11 mouse cellular contexts compared by ENCODE assay signal in the genomic region with DNA sequence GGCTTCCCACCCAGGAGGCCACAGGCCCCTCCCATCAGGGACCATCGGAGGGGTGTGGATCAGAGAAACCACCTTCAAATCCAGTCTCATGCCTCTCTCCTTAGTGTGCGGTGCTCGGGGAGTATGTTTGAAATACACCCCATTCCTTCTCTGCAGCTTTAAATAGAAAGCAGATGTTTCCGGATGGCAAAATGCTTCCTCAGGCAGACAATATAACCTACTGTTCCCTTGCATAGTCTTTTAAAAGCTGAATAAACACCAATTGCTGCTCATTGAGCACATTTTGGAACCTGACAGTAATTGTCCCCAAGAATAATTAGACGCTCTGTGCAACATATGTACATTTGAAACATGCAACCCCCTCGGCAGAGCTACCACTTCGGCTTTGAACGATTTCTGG. TPM values are rescaled to one million over a fixed set of nuclear protein-coding genes. Genes with fewer than 3 reads are reported as not detected.
DNase-seq lines count a peak whose midpoint lies in the region; ATAC-seq lines count a peak whose summit lies in the region.
"Had no signal": no experiment of that assay in that cellular context is flagged by ENCODE, and none has a peak within 500 bp of the region (broad histone marks: within the 10 kb centered on the region; RNA-seq: fewer than 3 reads in every experiment).

No protein-coding gene starts in this region.

- H3K4me2 ChIP-seq in heart, embryonic 15.5 days, result peak overlapping the region; percentile 17; the same call in 1 of the 2 replicates
- peak overlapping the region; percentile 16; the same call in 1 of the 2 replicates for H3K4me2 ChIP-seq in neural tube, embryonic 12.5 days (replicated peaks)

- peak; percentile 42 to 59 for DNase-seq in left cerebral cortex, postnatal 25 days (ENCODE audit: low spot score in 2 of 2)
- no peak for DNase-seq in left cerebral cortex, adult 11 months (ENCODE audit: low spot score)
- DNase-seq in embryonic facial prominence, embryonic 10.5 days (ENCODE audit: low spot score), result peak; percentile 67
- DNase-seq in adipocyte (ENCODE audit: low spot score), result no peak
- DNase-seq in kidney, adult 8-10 months, result no peak
- DNase-seq: cerebellum, adult 8-10 months; lung, postnatal 14 days had no signal

- peaks cover 57% of the 10 kb centered on the region for H3K4me1 ChIP-seq in embryonic facial prominence, embryonic 10.5 days
- H3K4me1 ChIP-seq in heart, embryonic 15.5 days (replicated peaks), result peaks cover 45% of the 10 kb centered on the region
- peaks cover 57% of the 10 kb centered on the region for H3K4me1 ChIP-seq in neural tube, embryonic 12.5 days

- no peaks in the 10 kb centered on the region for H3K9me3 ChIP-seq in embryonic facial prominence, embryonic 10.5 days
- no peaks in the 10 kb centered on the region for H3K9me3 ChIP-seq in heart, embryonic 15.5 days (replicated peaks)
- H3K9me3 ChIP-seq in neural tube, embryonic 12.5 days, result no peaks in the 10 kb centered on the region

- no peaks in the 10 kb centered on the region for H3K36me3 ChIP-seq in embryonic facial prominence, embryonic 10.5 days (replicated peaks)
- no peaks in the 10 kb centered on the region for H3K36me3 ChIP-seq in heart, embryonic 15.5 days
- H3K36me3 ChIP-seq in neural tube, embryonic 12.5 days, result no peaks in the 10 kb centered on the region

- peak overlapping the region; percentile 17; the same call in 1 of the 2 replicates for H3K4me3 ChIP-seq in embryonic facial prominence, embryonic 10.5 days
- no peak overlapping the region for H3K4me3 ChIP-seq in heart, embryonic 15.5 days
- H3K4me3 ChIP-seq in neural tube, embryonic 12.5 days, result no peak overlapping the region

- intact Hi-C loops in left cerebral cortex, postnatal 25 days (cut with DNase I), result loop anchor here (5.0 kb wide), 1 partner anchor 53 kb away; the partner anchor contains the start of gene Homer2

- no peak overlapping the region for H3K9ac ChIP-seq in heart, embryonic 15.5 days
- H3K9ac ChIP-seq in neural tube, embryonic 12.5 days, result no peak overlapping the region

- H3K27me3 ChIP-seq in embryonic facial prominence, embryonic 10.5 days (replicated peaks; ENCODE audit: low read depth, poor library complexity, severe bottlenecking), result no peaks in the 10 kb centered on the region
- H3K27me3 ChIP-seq in heart, embryonic 15.5 days, result no peaks in the 10 kb centered on the region
- no peaks in the 10 kb centered on the region for H3K27me3 ChIP-seq in neural tube, embryonic 12.5 days (replicated peaks)

- no peak for ATAC-seq in heart, embryonic 15.5 days (replicated peaks; ENCODE audit: insufficient number of reproducible peaks, insufficient read depth, low FRiP score, low read depth)
- no peak for ATAC-seq in neural tube, embryonic 12.5 days (ENCODE audit: low FRiP score, low read depth)
- ATAC-seq: intestine, embryonic 16.5 days; Patski had no signal

- H3K27ac ChIP-seq in embryonic facial prominence, embryonic 10.5 days (replicated peaks), result peak overlapping the region; percentile 79
- H3K27ac ChIP-seq in heart, embryonic 15.5 days, result 0 out of 2 replicates have a peak overlapping the region, but pooled peaks have one; percentile 11
- no peak overlapping the region for H3K27ac ChIP-seq in neural tube, embryonic 12.5 days

- WGBS in embryonic facial prominence, embryonic 10.5 days, result 28% methylated on average over 8 of the region's 8 CpGs
- 40% methylated on average over 8 of the region's 8 CpGs for WGBS in heart, embryonic 15.5 days
- 35% methylated on average over 8 of the region's 8 CpGs for WGBS in neural tube, embryonic 12.5 days

RNA-seq across cellular contexts. Expression of gene Homer2, which starts 53.3 kb away (rescaled TPM):
- 10 to 100 TPM; 67.2 to 77.5 TPM for total RNA-seq in left cerebral cortex, postnatal 25 days (2021)
- 12.2 and 14.6 TPM in 2 replicates for polyA plus RNA-seq in embryonic facial prominence, embryonic 10.5 days (2016; fragmentation: Nextera tagmentation; extraction: Ambion mirVana)
- 59.5 and 63.4 TPM in 2 replicates for polyA plus RNA-seq in heart, embryonic 15.5 days (2015; fragmentation: Nextera tagmentation; extraction: Ambion mirVana)
- polyA plus RNA-seq in neural tube, embryonic 12.5 days (2016; fragmentation: Nextera tagmentation; extraction: Ambion mirVana), result 21.9 and 24.7 TPM in 2 replicates

Comparison
In these comparisons a context has a peak if more than half of its experiments do, and no peak if none do; other contexts are left out.
1. DNase-seq: peak in left cerebral cortex, postnatal 25 days (2 of 2) and embryonic facial prominence, embryonic 10.5 days (single experiment); none in left cerebral cortex, adult 11 months (single experiment), adipocyte (single experiment) and kidney, adult 8-10 months (0 of 2).